Mouse (Mus musculus): Measurements from ENCODE around the gene Asphd2. TPM values are rescaled to one million over a fixed set of nuclear protein-coding genes. Genes with fewer than 3 reads are reported as not detected.

The Asphd2 gene
- polyA plus RNA-seq, 1 experiment, result 6.7 TPM

GRCm38 (mm10) chr5:112367929-112368328 lies 26.7 kb downstream of the Asphd2 start:
- Histone ChIP-seq H3K4me1 (ENCODE audit: control insufficient read depth, insufficient read depth, low read length) (no peaks in the 10 kb centered on the region), H3K36me3 (ENCODE audit: control insufficient read depth, insufficient read depth, low read length, poor library complexity, severe bottlenecking) (no peaks in the 10 kb centered on the region), H3K9me3 (replicated peaks; ENCODE audit: control insufficient read depth, insufficient read depth, low read length, poor library complexity, severe bottlenecking) (no peaks in the 10 kb centered on the region), H3K27ac (ENCODE audit: insufficient read depth, low read length) (no peak overlapping the region), H3K9ac (ENCODE audit: low read depth, poor library complexity, severe bottlenecking) (no peak overlapping the region), H3K4me3 (ENCODE audit: low read depth, low read length) (no peak overlapping the region), H3K27me3 (ENCODE audit: control insufficient read depth, insufficient read depth, low read length, poor library complexity, severe bottlenecking) (no peaks in the 10 kb centered on the region)
- no peak for TF ChIP-seq CTCF (IDR thresholded peaks at IDR 0.05; ENCODE audit: low read depth, low read length)
- no peak for TF ChIP-seq EP300 (IDR thresholded peaks at IDR 0.05; ENCODE audit: insufficient read depth, low read depth, low read length)
- TF ChIP-seq POLR2A (IDR thresholded peaks at IDR 0.05; ENCODE audit: insufficient read depth, low read length), result no peak

GRCm38 (mm10) chr5:112367338-112367737 lies 27.3 kb downstream of the Asphd2 start:
- TF ChIP-seq CTCF (IDR thresholded peaks at IDR 0.05; ENCODE audit: low read depth, low read length), result no peak
- TF ChIP-seq POLR2A (IDR thresholded peaks at IDR 0.05; ENCODE audit: insufficient read depth, low read length), result no peak
- TF ChIP-seq EP300 (IDR thresholded peaks at IDR 0.05; ENCODE audit: insufficient read depth, low read depth, low read length), result no peak
- Histone ChIP-seq H3K27me3 (ENCODE audit: control insufficient read depth, insufficient read depth, low read length, poor library complexity, severe bottlenecking) (no peaks in the 10 kb centered on the region), H3K4me3 (ENCODE audit: low read depth, low read length) (no peak overlapping the region), H3K27ac (ENCODE audit: insufficient read depth, low read length) (no peak overlapping the region), H3K4me1 (ENCODE audit: control insufficient read depth, insufficient read depth, low read length) (no peaks in the 10 kb centered on the region), H3K36me3 (ENCODE audit: control insufficient read depth, insufficient read depth, low read length, poor library complexity, severe bottlenecking) (no peaks in the 10 kb centered on the region), H3K9me3 (replicated peaks; ENCODE audit: control insufficient read depth, insufficient read depth, low read length, poor library complexity, severe bottlenecking) (no peaks in the 10 kb centered on the region), H3K9ac (ENCODE audit: low read depth, poor library complexity, severe bottlenecking) (no peak overlapping the region)

DNA sequence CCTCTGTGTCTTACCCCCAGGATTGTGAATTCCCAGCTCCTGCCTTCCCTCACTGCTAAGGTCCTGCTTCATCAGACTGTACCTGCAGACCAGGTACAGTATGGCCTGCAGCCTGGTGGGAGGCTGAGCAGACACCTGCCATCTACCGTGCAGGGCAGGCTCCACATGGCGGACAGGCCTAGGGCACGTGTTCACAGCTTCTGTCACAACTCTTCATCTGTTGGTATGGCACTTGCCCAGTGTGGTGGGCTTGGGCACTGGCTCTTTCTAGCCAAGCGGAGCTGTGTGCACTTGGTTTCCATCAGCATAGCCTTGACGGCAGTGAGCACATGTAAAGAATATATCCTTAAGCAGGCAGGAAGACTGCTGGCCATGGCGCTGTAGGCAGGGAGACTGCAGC lies 27.8 kb downstream of the Asphd2 start:
- Histone ChIP-seq H3K4me3 (ENCODE audit: low read depth, low read length) (no peak overlapping the region), H3K27me3 (ENCODE audit: control insufficient read depth, insufficient read depth, low read length, poor library complexity, severe bottlenecking) (no peaks in the 10 kb centered on the region), H3K4me1 (ENCODE audit: control insufficient read depth, insufficient read depth, low read length) (no peaks in the 10 kb centered on the region), H3K9me3 (replicated peaks; ENCODE audit: control insufficient read depth, insufficient read depth, low read length, poor library complexity, severe bottlenecking) (no peaks in the 10 kb centered on the region), H3K9ac (ENCODE audit: low read depth, poor library complexity, severe bottlenecking) (no peak overlapping the region), H3K27ac (ENCODE audit: insufficient read depth, low read length) (no peak overlapping the region), H3K36me3 (ENCODE audit: control insufficient read depth, insufficient read depth, low read length, poor library complexity, severe bottlenecking) (no peaks in the 10 kb centered on the region)
- no peak for TF ChIP-seq CTCF (IDR thresholded peaks at IDR 0.05; ENCODE audit: low read depth, low read length)
- no peak for TF ChIP-seq EP300 (IDR thresholded peaks at IDR 0.05; ENCODE audit: insufficient read depth, low read depth, low read length)
- TF ChIP-seq POLR2A (IDR thresholded peaks at IDR 0.05; ENCODE audit: insufficient read depth, low read length), result no peak

DNA sequence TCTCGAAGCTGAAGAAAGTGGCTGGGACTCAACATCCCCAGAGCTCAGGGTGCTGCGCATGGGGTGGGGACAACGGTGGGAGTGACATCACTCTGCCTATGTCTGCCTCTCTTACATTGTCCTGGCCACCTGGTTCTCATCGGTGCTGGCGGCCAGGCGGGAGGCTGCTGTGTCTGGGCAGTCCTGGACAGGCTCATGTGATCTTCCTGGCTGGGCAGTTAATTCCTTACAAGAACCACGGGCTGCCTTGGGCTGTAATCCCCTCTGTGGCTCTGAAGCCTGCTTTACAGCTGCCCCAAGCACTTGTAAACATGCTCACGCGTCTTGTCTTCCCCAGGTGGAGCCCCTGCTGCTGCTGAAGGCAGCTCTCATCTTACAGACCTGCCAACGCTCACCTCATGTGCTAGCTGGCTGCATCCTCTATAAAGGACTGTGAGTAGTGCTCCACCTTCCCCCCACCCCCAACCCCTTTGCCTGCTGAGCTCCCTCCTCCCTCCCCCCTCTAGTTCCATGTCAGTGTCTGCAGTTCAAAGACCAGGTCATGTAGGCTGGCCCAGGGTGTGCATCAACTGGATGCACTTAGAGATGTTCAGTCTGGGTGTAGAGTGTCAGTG lies 30.4 kb downstream of the Asphd2 start:
- no peaks in the 10 kb centered on the region for H3K27me3 ChIP-seq (ENCODE audit: control insufficient read depth, insufficient read depth, low read length, poor library complexity, severe bottlenecking)
- H3K9me3 ChIP-seq (replicated peaks; ENCODE audit: control insufficient read depth, insufficient read depth, low read length, poor library complexity, severe bottlenecking), result no peaks in the 10 kb centered on the region
- H3K27ac ChIP-seq (ENCODE audit: insufficient read depth, low read length), result no peak overlapping the region
- no peak for TF ChIP-seq EP300 (IDR thresholded peaks at IDR 0.05; ENCODE audit: insufficient read depth, low read depth, low read length)
- no peak for TF ChIP-seq CTCF (IDR thresholded peaks at IDR 0.05; ENCODE audit: low read depth, low read length)
- no peak for TF ChIP-seq POLR2A (IDR thresholded peaks at IDR 0.05; ENCODE audit: insufficient read depth, low read length)
- no peaks in the 10 kb centered on the region for H3K4me1 ChIP-seq (ENCODE audit: control insufficient read depth, insufficient read depth, low read length)
- H3K9ac ChIP-seq (ENCODE audit: low read depth, poor library complexity, severe bottlenecking), result no peak overlapping the region
- H3K36me3 ChIP-seq (ENCODE audit: control insufficient read depth, insufficient read depth, low read length, poor library complexity, severe bottlenecking), result no peaks in the 10 kb centered on the region
- no peak overlapping the region for H3K4me3 ChIP-seq (ENCODE audit: low read depth, low read length)

DNA sequence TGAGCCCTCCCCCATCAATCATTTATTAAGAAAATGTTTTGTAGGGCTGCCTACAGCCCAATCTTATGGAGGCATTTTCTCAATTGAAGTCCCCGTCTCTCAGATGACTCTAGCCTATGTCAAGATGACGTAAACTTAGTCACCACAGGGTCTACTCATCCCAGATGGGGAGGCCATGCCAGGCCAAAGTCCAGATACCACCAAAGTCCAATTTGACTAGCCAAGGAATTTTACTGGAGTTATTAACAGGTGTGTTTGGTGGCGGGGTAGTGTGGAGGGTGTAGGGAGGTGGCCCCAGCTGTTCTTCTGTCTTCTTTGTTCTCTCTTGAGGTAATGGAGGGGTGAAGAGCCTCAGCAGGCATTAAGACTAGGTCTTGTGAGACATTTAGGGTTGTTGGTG lies 34.6 kb downstream of the Asphd2 start:
- H3K27ac ChIP-seq (ENCODE audit: insufficient read depth, low read length), result no peak overlapping the region
- no peaks in the 10 kb centered on the region for H3K36me3 ChIP-seq (ENCODE audit: control insufficient read depth, insufficient read depth, low read length, poor library complexity, severe bottlenecking)
- H3K27me3 ChIP-seq (ENCODE audit: control insufficient read depth, insufficient read depth, low read length, poor library complexity, severe bottlenecking), result no peaks in the 10 kb centered on the region
- no peak overlapping the region for H3K9ac ChIP-seq (ENCODE audit: low read depth, poor library complexity, severe bottlenecking)
- no peaks in the 10 kb centered on the region for H3K4me1 ChIP-seq (ENCODE audit: control insufficient read depth, insufficient read depth, low read length)
- no peak overlapping the region for H3K4me3 ChIP-seq (ENCODE audit: low read depth, low read length)
- no peak for TF ChIP-seq EP300 (IDR thresholded peaks at IDR 0.05; ENCODE audit: insufficient read depth, low read depth, low read length)
- no peak for TF ChIP-seq CTCF (IDR thresholded peaks at IDR 0.05; ENCODE audit: low read depth, low read length)
- no peak for TF ChIP-seq POLR2A (IDR thresholded peaks at IDR 0.05; ENCODE audit: insufficient read depth, low read length)
- no peaks in the 10 kb centered on the region for H3K9me3 ChIP-seq (replicated peaks; ENCODE audit: control insufficient read depth, insufficient read depth, low read length, poor library complexity, severe bottlenecking)

- no peaks in the 10 kb centered on the region for H3K9me3 ChIP-seq (replicated peaks; ENCODE audit: control insufficient read depth, insufficient read depth, low read length, poor library complexity, severe bottlenecking)
- H3K9ac ChIP-seq (ENCODE audit: low read depth, poor library complexity, severe bottlenecking), result no peak overlapping the region
- H3K36me3 ChIP-seq (ENCODE audit: control insufficient read depth, insufficient read depth, low read length, poor library complexity, severe bottlenecking), result no peaks in the 10 kb centered on the region
- no peaks in the 10 kb centered on the region for H3K4me1 ChIP-seq (ENCODE audit: control insufficient read depth, insufficient read depth, low read length)
- no peak overlapping the region for H3K4me3 ChIP-seq (ENCODE audit: low read depth, low read length)
- H3K27ac ChIP-seq (ENCODE audit: insufficient read depth, low read length), result no peak overlapping the region
- no peak for TF ChIP-seq EP300 (IDR thresholded peaks at IDR 0.05; ENCODE audit: insufficient read depth, low read depth, low read length)
- no peaks in the 10 kb centered on the region for H3K27me3 ChIP-seq (ENCODE audit: control insufficient read depth, insufficient read depth, low read length, poor library complexity, severe bottlenecking)
These were observed 35.1 kb downstream of the Asphd2 start for GRCm38 (mm10) chr5:112359520-112359919.
